Mouse (Mus musculus) urinary bladder, postnatal 10 days (tissue): ENCODE measurements at regions not wholly inside any gene's neighbourhood (a gene's known extent, or its start where the extent isn't known, plus 50 kb on each side); places are given as distances from the start of the nearest gene placed in this dataset.

Experiments used
- DNase-seq: peaks from one replicate; pipeline ENCODE4 v3.0.0; 2022; ENCODE audit warnings: low spot score

DNA sequence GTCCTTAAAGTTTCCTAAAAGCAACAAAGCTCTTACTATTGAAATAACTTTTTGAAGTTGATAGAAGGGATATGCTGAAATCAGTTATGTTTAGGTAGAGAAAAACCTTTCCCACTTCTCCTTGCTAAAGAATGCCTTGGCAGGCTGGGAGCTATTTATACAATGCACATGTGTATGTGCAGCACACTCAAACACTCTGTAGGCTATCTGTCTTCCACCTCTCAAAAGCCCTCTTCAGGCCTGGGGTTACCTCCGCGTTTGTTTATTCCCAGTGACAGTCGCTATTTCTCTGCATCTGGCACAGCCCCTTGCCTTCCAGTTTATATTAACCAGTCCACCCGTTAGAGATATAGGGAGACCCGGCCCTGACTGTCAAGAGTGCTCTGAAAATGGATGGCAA lies 66.3 kb upstream of the Lnx1 start:
- DNase-seq, result no peak

- no peak for DNase-seq
These were observed 65.3 kb upstream of the Lnx1 start for GRCm38 (mm10) chr5:74767993-74768392.

DNA sequence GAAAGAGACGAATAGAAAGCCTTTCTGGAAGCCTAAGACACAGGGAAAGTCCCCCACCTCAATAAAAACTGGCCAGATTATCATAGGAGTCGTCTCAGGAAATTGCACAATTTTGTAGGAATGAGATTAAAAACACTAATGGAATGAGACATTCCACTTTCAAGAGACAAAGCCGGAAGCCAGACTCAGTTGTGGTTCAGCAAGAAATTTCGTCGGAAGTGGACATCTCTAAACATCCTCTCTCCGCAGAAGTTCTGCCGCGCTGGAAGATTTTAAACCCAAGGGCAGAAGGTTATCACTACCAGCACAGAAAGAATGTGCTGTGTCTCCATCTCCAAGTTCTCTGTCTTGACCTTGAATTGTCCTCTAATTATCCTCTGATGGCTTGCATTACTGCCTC lies 63.5 kb upstream of the Lnx1 start:
- no peak for DNase-seq

- no peak for DNase-seq
These were observed 62.5 kb upstream of the Lnx1 start for GRCm38 (mm10) chr5:74765061-74765767.

DNA sequence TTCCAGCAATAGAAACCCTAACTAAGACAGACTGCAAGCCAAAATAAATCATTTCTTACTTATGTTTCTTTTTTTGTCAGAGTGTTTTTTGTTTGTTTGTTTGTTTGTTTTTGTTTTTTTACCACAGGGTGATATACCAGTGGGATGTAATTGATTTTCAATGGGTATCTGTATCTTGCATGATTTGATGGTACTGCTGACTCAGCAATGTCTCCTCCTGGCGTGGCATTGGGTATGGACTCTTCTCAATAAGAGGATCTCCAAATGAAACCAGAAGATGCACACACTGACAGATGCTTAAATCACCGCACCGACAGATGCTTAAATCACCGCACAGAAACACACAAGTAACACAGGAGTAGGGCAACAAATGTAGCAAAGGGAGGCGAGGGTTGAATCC lies 54.8 kb upstream of the Lnx1 start:
- no peak for DNase-seq

DNA sequence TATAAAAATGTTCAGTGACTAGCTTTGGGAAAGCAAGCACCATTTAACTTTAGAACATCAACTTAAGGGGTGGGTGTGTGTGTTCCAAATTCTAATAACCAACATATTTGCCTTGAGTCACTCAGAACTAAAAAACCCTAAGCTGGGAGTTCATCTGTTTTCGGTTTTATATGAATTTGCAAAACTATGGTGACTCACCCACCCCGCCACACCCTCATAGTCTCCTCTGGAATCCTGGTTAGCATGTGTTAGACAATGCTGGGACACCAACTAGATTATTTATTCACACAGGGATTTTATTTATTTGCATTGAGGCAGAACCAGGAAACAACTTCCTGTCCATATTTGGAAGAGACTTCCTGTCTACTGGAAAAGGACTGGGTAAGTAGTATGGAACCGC lies 50.2 kb upstream of the Lnx1 start:
- DNase-seq, result no peak
